8 mouse cellular contexts compared by ENCODE assay signal in genomic region chr12:81859351-81860307, GRCm38 (mm10). TPM values are rescaled to one million over a fixed set of nuclear protein-coding genes. Genes with fewer than 3 reads are reported as not detected.
DNase-seq lines count a peak whose midpoint lies in the region; ATAC-seq lines count a peak whose summit lies in the region.

TSS of gene Pcnx (plus strand) at chr12:81860023.

- WGBS in neural tube, embryonic 11.5 days: 4% methylated on average over 28 of the region's 83 CpGs
- 2% methylated on average over 39 of the region's 83 CpGs for WGBS in embryonic facial prominence, embryonic 11.5 days

- H3K9me3 ChIP-seq in neural tube, embryonic 11.5 days (ENCODE audit: control insufficient read depth, low read length): no peaks in the 10 kb centered on the region
- H3K9me3 ChIP-seq in embryonic facial prominence, embryonic 11.5 days (replicated peaks; ENCODE audit: control insufficient read depth, low read length): no peaks in the 10 kb centered on the region

- H3K36me3 ChIP-seq in neural tube, embryonic 11.5 days (ENCODE audit: control insufficient read depth, insufficient read depth, low read length): no peaks in the 10 kb centered on the region
- H3K36me3 ChIP-seq in embryonic facial prominence, embryonic 11.5 days (replicated peaks; ENCODE audit: control insufficient read depth, insufficient read depth, low read depth, low read length): no peaks in the 10 kb centered on the region
- no peaks in the 10 kb centered on the region for H3K36me3 ChIP-seq in splenic B cell, adult 2 months (ENCODE audit: control insufficient read depth, insufficient read depth, low read length, poor library complexity, severe bottlenecking)

- H3K4me1 ChIP-seq in neural tube, embryonic 11.5 days (ENCODE audit: control insufficient read depth, insufficient read depth, low read length): peaks cover 18% of the 10 kb centered on the region
- peaks cover 4% of the 10 kb centered on the region for H3K4me1 ChIP-seq in embryonic facial prominence, embryonic 11.5 days (ENCODE audit: control insufficient read depth, insufficient read depth, low read length)

- no peaks in the 10 kb centered on the region for H3K27me3 ChIP-seq in neural tube, embryonic 11.5 days (ENCODE audit: control insufficient read depth, insufficient read depth, low read length)
- H3K27me3 ChIP-seq in embryonic facial prominence, embryonic 11.5 days (ENCODE audit: control insufficient read depth, insufficient read depth, low read length): no peaks in the 10 kb centered on the region
- H3K27me3 ChIP-seq in splenic B cell, adult 2 months (ENCODE audit: control insufficient read depth, insufficient read depth, low read length, poor library complexity, severe bottlenecking): no peaks in the 10 kb centered on the region

- peak within 1 kb of the TSS; percentile 89 for H3K27ac ChIP-seq in neural tube, embryonic 11.5 days (ENCODE audit: low read depth, low read length)
- H3K27ac ChIP-seq in embryonic facial prominence, embryonic 11.5 days (replicated peaks; ENCODE audit: low read depth, low read length): peak within 1 kb of the TSS; percentile 83

- H3K4me3 ChIP-seq in neural tube, embryonic 11.5 days (ENCODE audit: low read depth, low read length): peak within 1 kb of the TSS; percentile 98
- peak within 1 kb of the TSS; percentile 98 for H3K4me3 ChIP-seq in embryonic facial prominence, embryonic 11.5 days (ENCODE audit: low read depth, low read length)

- peak; percentile 90 for DNase-seq in neural tube, embryonic 11.5 days (ENCODE audit: low spot score)
- no peak for DNase-seq in neural tube, embryonic 10.5 days (ENCODE audit: extremely low spot score, low spot score)
- DNase-seq in embryonic facial prominence, embryonic 11.5 days (ENCODE audit: low spot score): peak; percentile 90
- peak; percentile 89 for DNase-seq in heart, adult 8-10 months (ENCODE audit: low spot score)
- DNase-seq in kidney, adult 9 months: peak; percentile 83
- DNase-seq in liver: peak; percentile 83
- peak; percentile 87 for DNase-seq in splenic B cell, adult 2 months (ENCODE audit: low read depth, low spot score)

- H3K9ac ChIP-seq in neural tube, embryonic 11.5 days (ENCODE audit: low read length): peak within 1 kb of the TSS; percentile 94
- H3K9ac ChIP-seq in embryonic facial prominence, embryonic 11.5 days (replicated peaks; ENCODE audit: low read length): peak within 1 kb of the TSS; percentile 96

- ATAC-seq in neural tube, embryonic 11.5 days (ENCODE audit: insufficient read depth, low FRiP score, low TSS enrichment): peak; percentile 75
- ATAC-seq in embryonic facial prominence, embryonic 11.5 days (replicated peaks; ENCODE audit: insufficient number of reproducible peaks, low FRiP score, low TSS enrichment, low read depth): peak; percentile 77
- ATAC-seq in monocyte, adult 5-6 weeks (replicated peaks; ENCODE audit: insufficient number of reproducible peaks, low FRiP score, low TSS enrichment, poor library complexity, severe bottlenecking): peak; percentile 60

- peak within 1 kb of the TSS; percentile 58 for H3K4me2 ChIP-seq in neural tube, embryonic 11.5 days (ENCODE audit: low read depth)
- H3K4me2 ChIP-seq in embryonic facial prominence, embryonic 11.5 days (ENCODE audit: low read depth, low read length): peak within 1 kb of the TSS; percentile 66

RNA-seq across cellular contexts. Expression of gene Pcnx, which starts in this region (rescaled TPM):
- polyA plus RNA-seq in neural tube, embryonic 11.5 days (2014; fragmentation: Nextera tagmentation; extraction: Ambion mirVana): 10.3 and 11.0 TPM in 2 replicates
- 13.3 and 15.6 TPM in 2 replicates for polyA plus RNA-seq in embryonic facial prominence, embryonic 11.5 days (2014; fragmentation: Nextera tagmentation; extraction: Ambion mirVana)
- 10 to 100 TPM; 53.7 to 77.4 (median 69.0) TPM for total RNA-seq in heart, adult 8-10 months (2022)
- 50.3 to 60.0 TPM (median 50.7 TPM) in 3 replicates for total RNA-seq in monocyte, adult 5-6 weeks (2017)
